Mouse (Mus musculus): ENCODE measurements around the gene Chid1.

GRCm38 (mm10) chr7:141476981-141477370, 62.7 kb downstream of the Chid1 start:
- TF ChIP-seq CTCF (IDR thresholded peaks at IDR 0.05; ENCODE audit: low read depth, low read length): no peak
- no peak for TF ChIP-seq POLR2A (IDR thresholded peaks at IDR 0.05; ENCODE audit: extremely low read depth, insufficient read depth, low read length)
